Mouse (Mus musculus): Measurements from ENCODE around the gene Poc5. TPM values are rescaled to one million over a fixed set of nuclear protein-coding genes. Genes with fewer than 3 reads are reported as not detected.

The Poc5 gene
- total and polyA plus RNA-seq, 3 experiments: 17.2 to 31.0 (median 21.6) TPM

- Histone ChIP-seq H3K4me1 (ENCODE audit: control insufficient read depth in 1 of 2, insufficient read depth in 2 of 2) (no peaks in the 10 kb centered on the region), H3K36me3 (replicated peaks in 1 of 2; ENCODE audit: control insufficient read depth in 1 of 2, insufficient read depth in 1 of 2, low read length in 1 of 2) (no peaks in the 10 kb centered on the region), H3K9me3 (replicated peaks; ENCODE audit: low read length) (no peaks in the 10 kb centered on the region), H3K4me2 (ENCODE audit: insufficient read depth, low read depth, poor library complexity, severe bottlenecking) (no peak overlapping the region), H3K27ac (ENCODE audit: insufficient read depth, low read depth) (no peak overlapping the region), H3K9ac (ENCODE audit: insufficient read depth, low read depth) (no peak overlapping the region), H3K27me3 (replicated peaks) (no peaks in the 10 kb centered on the region), H3K4me3 (replicated peaks in 1 of 3; ENCODE audit: low read depth in 2 of 3, low read length in 2 of 3, poor library complexity in 1 of 3) (no peak overlapping the region), H3K79me2 (replicated peaks; ENCODE audit: control insufficient read depth, extremely low read depth, insufficient read depth, poor library complexity, severe bottlenecking) (no peaks in the 10 kb centered on the region)
- no peak for DNase-seq (ENCODE audit: extremely low read depth)
- TF ChIP-seq SIN3A (IDR thresholded peaks at IDR 0.05; ENCODE audit: low read length) (no peak), NELFE (IDR thresholded peaks at IDR 0.05; ENCODE audit: low read depth, low read length) (no peak), MAZ (IDR thresholded peaks at IDR 0.05; ENCODE audit: low read depth, low read length) (no peak), CTCF (conservative IDR thresholded peaks at IDR 0.05 in 1 of 2, IDR thresholded peaks at IDR 0.05 in 1 of 2; ENCODE audit: low read depth in 2 of 2, low read length in 2 of 2) (no peak), POLR2AphosphoS2 (IDR thresholded peaks at IDR 0.05; ENCODE audit: low read depth, low read length) (no peak), MEF2A (IDR thresholded peaks at IDR 0.05; ENCODE audit: borderline replicate concordance, low read depth, low read length) (no peak), NRF1 (IDR thresholded peaks at IDR 0.05; ENCODE audit: low read depth, low read length) (no peak), EP300 (IDR thresholded peaks at IDR 0.05; ENCODE audit: low read length) (no peak), SMC3 (IDR thresholded peaks at IDR 0.05; ENCODE audit: low read depth, low read length) (no peak), ZNF384 (IDR thresholded peaks at IDR 0.05; ENCODE audit: low read depth, low read length) (no peak), ZMIZ1 (IDR thresholded peaks at IDR 0.05; ENCODE audit: low read depth, low read length) (no peak), POLR2A (IDR thresholded peaks at IDR 0.05; ENCODE audit: low read depth, low read length) (no peak), KAT2A (IDR thresholded peaks at IDR 0.05; ENCODE audit: insufficient replicate concordance, low read length) (no peak), BHLHE40 (IDR thresholded peaks at IDR 0.05; ENCODE audit: low read depth, low read length) (no peak), MXI1 (IDR thresholded peaks at IDR 0.05; ENCODE audit: low read depth, low read length) (no peak), ZC3H11A (IDR thresholded peaks at IDR 0.05; ENCODE audit: low read depth, low read length) (no peak), ELF1 (IDR thresholded peaks at IDR 0.05; ENCODE audit: low read depth, low read length) (no peak)
- in situ Hi-C loops (cut with MboI; ENCODE audit: low pct_ligation_motif_present, low pct_unique_long_range_greater_than_20kb, low sequenced_read_pairs) (no loop called here), dilution Hi-C loops (cut with MboI; ENCODE audit: extremely low pct_ligation_motif_present, extremely low pct_unique_long_range_greater_than_20kb, low sequenced_read_pairs) (no loop called here)
Observed at GRCm38 (mm10) chr13:96451386-96452140, 63.5 kb downstream of the Poc5 start.

- no peak for DNase-seq (ENCODE audit: extremely low read depth)
- H3K27me3 ChIP-seq (replicated peaks): no peaks in the 10 kb centered on the region
- H3K4me2 ChIP-seq (ENCODE audit: insufficient read depth, low read depth, poor library complexity, severe bottlenecking): no peak overlapping the region
- dilution Hi-C loops (cut with MboI; ENCODE audit: extremely low pct_ligation_motif_present, extremely low pct_unique_long_range_greater_than_20kb, low sequenced_read_pairs): no loop called here
- H3K27ac ChIP-seq (ENCODE audit: insufficient read depth, low read depth): no peak overlapping the region
- H3K4me3 ChIP-seq (replicated peaks in 1 of 3; ENCODE audit: low read depth in 2 of 3, low read length in 2 of 3, poor library complexity in 1 of 3): no peak overlapping the region
- H3K36me3 ChIP-seq (replicated peaks in 1 of 2; ENCODE audit: control insufficient read depth in 1 of 2, insufficient read depth in 1 of 2, low read length in 1 of 2): no peaks in the 10 kb centered on the region
- in situ Hi-C loops (cut with MboI; ENCODE audit: low pct_ligation_motif_present, low pct_unique_long_range_greater_than_20kb, low sequenced_read_pairs): no loop called here
- H3K9ac ChIP-seq (ENCODE audit: insufficient read depth, low read depth): no peak overlapping the region
- TF ChIP-seq EP300 (IDR thresholded peaks at IDR 0.05; ENCODE audit: low read length): no peak
- no peak for TF ChIP-seq POLR2AphosphoS2 (IDR thresholded peaks at IDR 0.05; ENCODE audit: low read depth, low read length)
- TF ChIP-seq USF1 (IDR thresholded peaks at IDR 0.05; ENCODE audit: low read depth, low read length): no peak
- TF ChIP-seq SIN3A (IDR thresholded peaks at IDR 0.05; ENCODE audit: low read length): no peak
- TF ChIP-seq GABPA (IDR thresholded peaks at IDR 0.05; ENCODE audit: insufficient replicate concordance, low read depth, low read length): no peak
- no peak for TF ChIP-seq IRF4 (IDR thresholded peaks at IDR 0.05; ENCODE audit: low read depth, low read length)
- H3K79me2 ChIP-seq (replicated peaks; ENCODE audit: control insufficient read depth, extremely low read depth, insufficient read depth, poor library complexity, severe bottlenecking): no peaks in the 10 kb centered on the region
- no peaks in the 10 kb centered on the region for H3K9me3 ChIP-seq (replicated peaks; ENCODE audit: low read length)
- no peaks in the 10 kb centered on the region for H3K4me1 ChIP-seq (ENCODE audit: control insufficient read depth in 1 of 2, insufficient read depth in 2 of 2)
Observed at GRCm38 (mm10) chr13:96452621-96453020, 64.5 kb downstream of the Poc5 start.
